Mouse (Mus musculus) heart, postnatal 0 days (tissue): ENCODE data around the gene Olfr469. TPM values are rescaled to one million over a fixed set of nuclear protein-coding genes. Genes with fewer than 3 reads are reported as not detected.
A peak's percentile ranks its signal among the peaks of the same experiment; 100 is the strongest.

Experiments
- ATAC-seq: fragments of 200-750 bp; cut with Nextera tagmentation; 2 replicates; pipeline ENCODE4 v1.8.0; 2017; ENCODE audit warnings: low read depth, moderate number of reproducible peaks, moderate library complexity; ENCODE audit not compliant: insufficient read depth
- DNase-seq: peaks from one replicate; pipeline ENCODE4 v3.0.0-alpha.2; 2016; ENCODE audit warnings: low spot score
- H3K27ac ChIP-seq: fragments of 300-500 bp; sonication (generic); 2 replicates; pipeline ENCODE4 v1.5.1; 2014; ENCODE audit warnings: low read depth, mild to moderate bottlenecking
- H3K27me3 ChIP-seq: fragments of 300-500 bp; sonication (generic); 2 replicates; pipeline ENCODE4 v1.6.1; 2014; ENCODE audit warnings: low read length, mixed read lengths; ENCODE audit not compliant: control insufficient read depth, insufficient read depth
- H3K36me3 ChIP-seq: fragments of 300-500 bp; sonication (generic); replicated peaks from 2 replicates; pipeline ENCODE4 v1.6.1; 2014; ENCODE audit warnings: low read length, mixed read lengths; ENCODE audit not compliant: control insufficient read depth, insufficient read depth
- H3K4me1 ChIP-seq: fragments of 300-500 bp; sonication (generic); 2 replicates; pipeline ENCODE4 v1.6.1; 2014; ENCODE audit warnings: antibody characterized with exemption; ENCODE audit not compliant: control insufficient read depth, insufficient read depth
- H3K4me2 ChIP-seq: fragments of 300-500 bp; sonication (generic); 2 replicates; pipeline ENCODE4 v1.6.1; 2014; ENCODE audit warnings: low read depth, mild to moderate bottlenecking, low read length, moderate library complexity
- H3K4me3 ChIP-seq: fragments of 300-500 bp; sonication (generic); 2 replicates; pipeline ENCODE4 v1.5.1; 2014; ENCODE audit warnings: low read depth, low read length
- H3K9ac ChIP-seq: fragments of 300-500 bp; sonication (generic); replicated peaks from 2 replicates; pipeline ENCODE4 v1.6.1; 2014; ENCODE audit warnings: low read depth, low read length, mixed read lengths
- H3K9me3 ChIP-seq: fragments of 300-500 bp; sonication (generic); replicated peaks from 2 replicates; pipeline ENCODE4 v1.6.1; 2016; ENCODE audit warnings: low read length; ENCODE audit not compliant: control insufficient read depth
- CTCF ChIP-seq: IDR thresholded peaks from 2 replicates; pipeline ENCODE4 v1.5.1; 2016; ENCODE audit warnings: antibody characterized with exemption, control low read depth, low read depth
- EP300 ChIP-seq: IDR thresholded peaks from 2 replicates; pipeline ENCODE4 v1.6.1; 2016; ENCODE audit warnings: antibody characterized with exemption, low read depth
- whole genome bisulfite sequencing: fragments of 180-500 bp; shearing (Covaris S2); extraction: QIAGEN DNeasy Blood & Tissue Kit; methylation state at CpG from one replicate; pipeline ENCODE4 v1.1.7; 2014; 5-methylcytosine and 5-hydroxymethylcytosine counted together
- polyA plus RNA-seq: library from polyadenylated mRNA; unstranded; fragments of >200 nt; fragmentation: Nextera tagmentation; extraction: Ambion mirVana; gene quantifications from 2 replicates; pipeline ENCODE4 v1.2.1, GENCODE M21; 2015
- total RNA-seq: library from RNA; depleted of rRNA; stranded (reverse); fragments of >200 nt; gene quantifications from 2 replicates; pipeline ENCODE4 v1.2.3, GENCODE M21; 2014; ENCODE audit warnings: low replicate concordance

Gene Olfr469
- total and polyA plus RNA-seq, 2 experiments from 2014 or later: not detected

- Histone ChIP-seq H3K4me1 (no peaks in the 10 kb centered on the region), H3K9me3 (0 out of 2 replicates have a peak, but pooled peaks cover 2% of the 10 kb centered on the region), H3K4me3 (no peak overlapping the region), H3K36me3 (no peaks in the 10 kb centered on the region), H3K27ac (no peak overlapping the region), H3K27me3 (no peaks in the 10 kb centered on the region), H3K4me2 (no peak overlapping the region), H3K9ac (no peak overlapping the region)
- ATAC-seq (no peak), DNase-seq (no peak)
- TF ChIP-seq EP300: no peak
- TF ChIP-seq CTCF: no peak
- WGBS: 62% methylated on average over 3 of the region's 3 CpGs
These were observed 23.2 kb downstream of the Olfr469 start for GRCm38 (mm10) chr7:107802138-107802537.

- Histone ChIP-seq H3K4me3 (no peak within 1 kb of the TSS), H3K36me3 (no peaks in the 10 kb centered on the region), H3K9ac (no peak within 1 kb of the TSS), H3K27ac (no peak within 1 kb of the TSS), H3K4me2 (no peak within 1 kb of the TSS), H3K27me3 (no peaks in the 10 kb centered on the region), H3K9me3 (0 out of 2 replicates have a peak, but pooled peaks cover 2% of the 10 kb centered on the region), H3K4me1 (no peaks in the 10 kb centered on the region)
- no peak for TF ChIP-seq CTCF
- no peak for TF ChIP-seq EP300
- WGBS: 78% methylated on average over 2 of the region's 2 CpGs
- ATAC-seq (no peak), DNase-seq (no peak)
These were observed 24.2 kb downstream of the Olfr469 start, which contains the start of gene Ovch2 for GRCm38 (mm10) chr7:107801108-107801507. TSS of gene Ovch2 (minus strand) at chr7:107801208.

- no peak for DNase-seq
- 68% methylated on average over 2 of the region's 2 CpGs for WGBS
- H3K9ac ChIP-seq: no peak overlapping the region
- no peaks in the 10 kb centered on the region for H3K4me1 ChIP-seq
- H3K27me3 ChIP-seq: no peaks in the 10 kb centered on the region
- no peak overlapping the region for H3K4me3 ChIP-seq
- no peak for TF ChIP-seq CTCF
- no peak for TF ChIP-seq EP300
- no peak for ATAC-seq
- H3K27ac ChIP-seq: no peak overlapping the region
- no peaks in the 10 kb centered on the region for H3K9me3 ChIP-seq
- no peak overlapping the region for H3K4me2 ChIP-seq
- no peaks in the 10 kb centered on the region for H3K36me3 ChIP-seq
These were observed 28.8 kb downstream of the Olfr469 start for GRCm38 (mm10) chr7:107796500-107796899.

GRCm38 (mm10) chr7:107787977-107788620 lies 37.2 kb downstream of the Olfr469 start:
- Histone ChIP-seq H3K4me2 (no peak overlapping the region), H3K4me1 (no peaks in the 10 kb centered on the region), H3K36me3 (no peaks in the 10 kb centered on the region), H3K9ac (no peak overlapping the region), H3K9me3 (no peaks in the 10 kb centered on the region), H3K27me3 (no peaks in the 10 kb centered on the region), H3K4me3 (no peak overlapping the region), H3K27ac (no peak overlapping the region)
- TF ChIP-seq EP300 (no peak), CTCF (peak; percentile 66)
- DNase-seq (peak; percentile 8), ATAC-seq (no peak)
- WGBS: 52% methylated on average over 3 of the region's 3 CpGs

GRCm38 (mm10) chr7:107779611-107780010 lies 45.7 kb downstream of the Olfr469 start:
- WGBS: 40% methylated on average over 4 of the region's 4 CpGs
- TF ChIP-seq CTCF: peak; percentile 70
- TF ChIP-seq EP300: no peak
- no peak overlapping the region for H3K9ac ChIP-seq
- ATAC-seq (no peak), DNase-seq (peak; percentile 28)
- H3K4me2 ChIP-seq: no peak overlapping the region
- no peak overlapping the region for H3K4me3 ChIP-seq
- H3K9me3 ChIP-seq: no peaks in the 10 kb centered on the region
- H3K4me1 ChIP-seq: peaks cover 6% of the 10 kb centered on the region; the same call in 1 of the 2 replicates
- no peak overlapping the region for H3K27ac ChIP-seq
- H3K36me3 ChIP-seq: no peaks in the 10 kb centered on the region
- H3K27me3 ChIP-seq: no peaks in the 10 kb centered on the region

- WGBS: 41% methylated on average over 1 of the region's 1 CpGs
- DNase-seq (no peak), ATAC-seq (peak; percentile 64)
- no peak for TF ChIP-seq EP300
- TF ChIP-seq CTCF: no peak
- H3K9me3 ChIP-seq: no peaks in the 10 kb centered on the region
- H3K4me1 ChIP-seq: peaks cover 6% of the 10 kb centered on the region; the same call in 1 of the 2 replicates
- no peak overlapping the region for H3K4me2 ChIP-seq
- no peak overlapping the region for H3K27ac ChIP-seq
- no peak overlapping the region for H3K9ac ChIP-seq
- H3K27me3 ChIP-seq: no peaks in the 10 kb centered on the region
- no peak overlapping the region for H3K4me3 ChIP-seq
- H3K36me3 ChIP-seq: no peaks in the 10 kb centered on the region
These were observed 47.1 kb downstream of the Olfr469 start for GRCm38 (mm10) chr7:107778216-107778615.
